Mouse (Mus musculus): ENCODE measurements around the gene Lhx5. TPM values are rescaled to one million over a fixed set of nuclear protein-coding genes. Genes with fewer than 3 reads are reported as not detected.

Gene Lhx5
- total and polyA plus RNA-seq, 3 experiments: not detected

- TF ChIP-seq CTCF (IDR thresholded peaks at IDR 0.05) (no peak), POLR2A (IDR thresholded peaks at IDR 0.05; ENCODE audit: insufficient read depth, low read depth, low read length) (no peak), EP300 (IDR thresholded peaks at IDR 0.05; ENCODE audit: insufficient read depth, low read depth, low read length) (no peak)
- intact Hi-C loops (cut with DNase I): no loop called here
- H3K4me3 ChIP-seq: no peak overlapping the region
- no peaks in the 10 kb centered on the region for H3K36me3 ChIP-seq (ENCODE audit: control insufficient read depth, insufficient read depth, low read length)
- H3K79me2 ChIP-seq (replicated peaks; ENCODE audit: control insufficient read depth, insufficient read depth, low read length): no peaks in the 10 kb centered on the region
- H3K27ac ChIP-seq: no peak overlapping the region
- peaks cover 2% of the 10 kb centered on the region; the same call in 1 of the 2 replicates for H3K27me3 ChIP-seq (ENCODE audit: control insufficient read depth, insufficient read depth, low read length)
- 71% methylated on average over 8 of the region's 8 CpGs for WGBS
- no peaks in the 10 kb centered on the region for H3K4me1 ChIP-seq (ENCODE audit: control insufficient read depth, insufficient read depth, low read length)
- no peak for DNase-seq
- H3K9ac ChIP-seq (ENCODE audit: low read depth, low read length): no peak overlapping the region
Observed at GRCm38 (mm10) chr5:120420106-120420505, 11.4 kb upstream of the Lhx5 start.

- H3K27ac ChIP-seq: no peak overlapping the region
- intact Hi-C loops (cut with DNase I): no loop called here
- 3% methylated on average over 19 of the region's 19 CpGs for WGBS
- DNase-seq: peak; percentile 41 to 76
- no peaks in the 10 kb centered on the region for H3K36me3 ChIP-seq (ENCODE audit: control insufficient read depth, insufficient read depth, low read length)
- H3K4me3 ChIP-seq: no peak overlapping the region
- H3K27me3 ChIP-seq (ENCODE audit: control insufficient read depth, insufficient read depth, low read length): peaks cover 12% of the 10 kb centered on the region
- no peak overlapping the region for H3K9ac ChIP-seq (ENCODE audit: low read depth, low read length)
- TF ChIP-seq EP300 (IDR thresholded peaks at IDR 0.05; ENCODE audit: insufficient read depth, low read depth, low read length): no peak
- TF ChIP-seq POLR2A (IDR thresholded peaks at IDR 0.05; ENCODE audit: insufficient read depth, low read depth, low read length): no peak
- no peak for TF ChIP-seq CTCF (IDR thresholded peaks at IDR 0.05)
- no peaks in the 10 kb centered on the region for H3K79me2 ChIP-seq (replicated peaks; ENCODE audit: control insufficient read depth, insufficient read depth, low read length)
- no peaks in the 10 kb centered on the region for H3K4me1 ChIP-seq (ENCODE audit: control insufficient read depth, insufficient read depth, low read length)
Observed at GRCm38 (mm10) chr5:120424039-120424438, 7.5 kb upstream of the Lhx5 start.

GRCm38 (mm10) chr5:120424657-120425056 is 6.8 kb upstream of the Lhx5 start:
- no peak overlapping the region for H3K9ac ChIP-seq (ENCODE audit: low read depth, low read length)
- H3K4me3 ChIP-seq: no peak overlapping the region
- no peaks in the 10 kb centered on the region for H3K36me3 ChIP-seq (ENCODE audit: control insufficient read depth, insufficient read depth, low read length)
- intact Hi-C loops (cut with DNase I): no loop called here
- DNase-seq: no peak
- peaks cover 12% of the 10 kb centered on the region for H3K27me3 ChIP-seq (ENCODE audit: control insufficient read depth, insufficient read depth, low read length)
- no peaks in the 10 kb centered on the region for H3K79me2 ChIP-seq (replicated peaks; ENCODE audit: control insufficient read depth, insufficient read depth, low read length)
- WGBS: 3% methylated on average over 11 of the region's 11 CpGs
- no peak for TF ChIP-seq POLR2A (IDR thresholded peaks at IDR 0.05; ENCODE audit: insufficient read depth, low read depth, low read length)
- TF ChIP-seq CTCF (IDR thresholded peaks at IDR 0.05): no peak
- TF ChIP-seq EP300 (IDR thresholded peaks at IDR 0.05; ENCODE audit: insufficient read depth, low read depth, low read length): no peak
- H3K27ac ChIP-seq: no peak overlapping the region
- no peaks in the 10 kb centered on the region for H3K4me1 ChIP-seq (ENCODE audit: control insufficient read depth, insufficient read depth, low read length)

GRCm38 (mm10) chr5:120425711-120426110 is 5.8 kb upstream of the Lhx5 start:
- DNase-seq: no peak
- intact Hi-C loops (cut with DNase I): no loop called here
- Histone ChIP-seq H3K4me1 (ENCODE audit: control insufficient read depth, insufficient read depth, low read length) (no peaks in the 10 kb centered on the region), H3K79me2 (replicated peaks; ENCODE audit: control insufficient read depth, insufficient read depth, low read length) (no peaks in the 10 kb centered on the region), H3K4me3 (no peak overlapping the region), H3K36me3 (ENCODE audit: control insufficient read depth, insufficient read depth, low read length) (no peaks in the 10 kb centered on the region), H3K9ac (ENCODE audit: low read depth, low read length) (no peak overlapping the region), H3K27me3 (ENCODE audit: control insufficient read depth, insufficient read depth, low read length) (peaks cover 12% of the 10 kb centered on the region), H3K27ac (no peak overlapping the region)
- TF ChIP-seq EP300 (IDR thresholded peaks at IDR 0.05; ENCODE audit: insufficient read depth, low read depth, low read length) (no peak), CTCF (IDR thresholded peaks at IDR 0.05) (no peak), POLR2A (IDR thresholded peaks at IDR 0.05; ENCODE audit: insufficient read depth, low read depth, low read length) (no peak)
- WGBS: under 1% methylated on average over 20 of the region's 20 CpGs

- H3K27ac ChIP-seq: no peak overlapping the region
- intact Hi-C loops (cut with DNase I): no loop called here
- no peak overlapping the region for H3K4me3 ChIP-seq
- no peak for DNase-seq
- WGBS: 2% methylated on average over 10 of the region's 10 CpGs
- no peaks in the 10 kb centered on the region for H3K4me1 ChIP-seq (ENCODE audit: control insufficient read depth, insufficient read depth, low read length)
- H3K36me3 ChIP-seq (ENCODE audit: control insufficient read depth, insufficient read depth, low read length): no peaks in the 10 kb centered on the region
- peaks cover 12% of the 10 kb centered on the region for H3K27me3 ChIP-seq (ENCODE audit: control insufficient read depth, insufficient read depth, low read length)
- TF ChIP-seq CTCF (IDR thresholded peaks at IDR 0.05): no peak
- no peak for TF ChIP-seq POLR2A (IDR thresholded peaks at IDR 0.05; ENCODE audit: insufficient read depth, low read depth, low read length)
- TF ChIP-seq EP300 (IDR thresholded peaks at IDR 0.05; ENCODE audit: insufficient read depth, low read depth, low read length): no peak
- no peak overlapping the region for H3K9ac ChIP-seq (ENCODE audit: low read depth, low read length)
- H3K79me2 ChIP-seq (replicated peaks; ENCODE audit: control insufficient read depth, insufficient read depth, low read length): no peaks in the 10 kb centered on the region
Observed at GRCm38 (mm10) chr5:120426572-120426971, 4.9 kb upstream of the Lhx5 start.

GRCm38 (mm10) chr5:120427451-120427938 is 4.0 kb upstream of the Lhx5 start:
- H3K4me1 ChIP-seq (ENCODE audit: control insufficient read depth, insufficient read depth, low read length): no peaks in the 10 kb centered on the region
- TF ChIP-seq CTCF (IDR thresholded peaks at IDR 0.05) (no peak), EP300 (IDR thresholded peaks at IDR 0.05; ENCODE audit: insufficient read depth, low read depth, low read length) (no peak), POLR2A (IDR thresholded peaks at IDR 0.05; ENCODE audit: insufficient read depth, low read depth, low read length) (no peak)
- intact Hi-C loops (cut with DNase I): no loop called here

More at GRCm38 (mm10) chr5:120427451-120427938, 4.0 kb upstream of the Lhx5 start:
- Histone ChIP-seq H3K4me3 (no peak overlapping the region), H3K27ac (no peak overlapping the region), H3K27me3 (ENCODE audit: control insufficient read depth, insufficient read depth, low read length) (peaks cover 19% of the 10 kb centered on the region), H3K79me2 (replicated peaks; ENCODE audit: control insufficient read depth, insufficient read depth, low read length) (no peaks in the 10 kb centered on the region), H3K9ac (ENCODE audit: low read depth, low read length) (no peak overlapping the region), H3K36me3 (ENCODE audit: control insufficient read depth, insufficient read depth, low read length) (no peaks in the 10 kb centered on the region)
- WGBS: 1% methylated on average over 33 of the region's 33 CpGs
- no peak for DNase-seq

Data from heart, adult 2 months (tissue).